Mouse (Mus musculus) heart, postnatal 0 days (tissue): ENCODE results near the gene Ncan. TPM values are rescaled to one million over a fixed set of nuclear protein-coding genes. Genes with fewer than 3 reads are reported as not detected.
A peak's percentile ranks its signal among the peaks of the same experiment; 100 is the strongest.

Source experiments
- ATAC-seq: fragments of 200-750 bp; cut with Nextera tagmentation; 2 replicates; pipeline ENCODE4 v1.8.0; 2017; ENCODE audit warnings: low read depth, moderate number of reproducible peaks, moderate library complexity; ENCODE audit not compliant: insufficient read depth
- DNase-seq: peaks from one replicate; pipeline ENCODE4 v3.0.0-alpha.2; 2016; ENCODE audit warnings: low spot score
- H3K27ac ChIP-seq: fragments of 300-500 bp; sonication (generic); 2 replicates; pipeline ENCODE4 v1.5.1; 2014; ENCODE audit warnings: low read depth, mild to moderate bottlenecking
- H3K27me3 ChIP-seq: fragments of 300-500 bp; sonication (generic); 2 replicates; pipeline ENCODE4 v1.6.1; 2014; ENCODE audit warnings: low read length, mixed read lengths; ENCODE audit not compliant: control insufficient read depth, insufficient read depth
- H3K36me3 ChIP-seq: fragments of 300-500 bp; sonication (generic); replicated peaks from 2 replicates; pipeline ENCODE4 v1.6.1; 2014; ENCODE audit warnings: low read length, mixed read lengths; ENCODE audit not compliant: control insufficient read depth, insufficient read depth
- H3K4me1 ChIP-seq: fragments of 300-500 bp; sonication (generic); 2 replicates; pipeline ENCODE4 v1.6.1; 2014; ENCODE audit warnings: antibody characterized with exemption; ENCODE audit not compliant: control insufficient read depth, insufficient read depth
- H3K4me2 ChIP-seq: fragments of 300-500 bp; sonication (generic); 2 replicates; pipeline ENCODE4 v1.6.1; 2014; ENCODE audit warnings: low read depth, mild to moderate bottlenecking, low read length, moderate library complexity
- H3K4me3 ChIP-seq: fragments of 300-500 bp; sonication (generic); 2 replicates; pipeline ENCODE4 v1.5.1; 2014; ENCODE audit warnings: low read depth, low read length
- H3K9ac ChIP-seq: fragments of 300-500 bp; sonication (generic); replicated peaks from 2 replicates; pipeline ENCODE4 v1.6.1; 2014; ENCODE audit warnings: low read depth, low read length, mixed read lengths
- H3K9me3 ChIP-seq: fragments of 300-500 bp; sonication (generic); replicated peaks from 2 replicates; pipeline ENCODE4 v1.6.1; 2016; ENCODE audit warnings: low read length; ENCODE audit not compliant: control insufficient read depth
- CTCF ChIP-seq: IDR thresholded peaks from 2 replicates; pipeline ENCODE4 v1.5.1; 2016; ENCODE audit warnings: antibody characterized with exemption, control low read depth, low read depth
- EP300 ChIP-seq: IDR thresholded peaks from 2 replicates; pipeline ENCODE4 v1.6.1; 2016; ENCODE audit warnings: antibody characterized with exemption, low read depth
- WGBS: fragments of 180-500 bp; shearing (Covaris S2); extraction: QIAGEN DNeasy Blood & Tissue Kit; methylation state at CpG from one replicate; pipeline ENCODE4 v1.1.7; 2014; 5-methylcytosine and 5-hydroxymethylcytosine counted together
- polyA plus RNA-seq: library from polyadenylated mRNA; unstranded; fragments of >200 nt; fragmentation: Nextera tagmentation; extraction: Ambion mirVana; gene quantifications from 2 replicates; pipeline ENCODE4 v1.2.1, GENCODE M21; 2015
- total RNA-seq: library from RNA; depleted of rRNA; stranded (reverse); fragments of >200 nt; gene quantifications from 2 replicates; pipeline ENCODE4 v1.2.3, GENCODE M21; 2014; ENCODE audit warnings: low replicate concordance

Ncan gene
- total and polyA plus RNA-seq, 2 experiments from 2014 or later: 0.10 TPM; not detected in 1

DNA sequence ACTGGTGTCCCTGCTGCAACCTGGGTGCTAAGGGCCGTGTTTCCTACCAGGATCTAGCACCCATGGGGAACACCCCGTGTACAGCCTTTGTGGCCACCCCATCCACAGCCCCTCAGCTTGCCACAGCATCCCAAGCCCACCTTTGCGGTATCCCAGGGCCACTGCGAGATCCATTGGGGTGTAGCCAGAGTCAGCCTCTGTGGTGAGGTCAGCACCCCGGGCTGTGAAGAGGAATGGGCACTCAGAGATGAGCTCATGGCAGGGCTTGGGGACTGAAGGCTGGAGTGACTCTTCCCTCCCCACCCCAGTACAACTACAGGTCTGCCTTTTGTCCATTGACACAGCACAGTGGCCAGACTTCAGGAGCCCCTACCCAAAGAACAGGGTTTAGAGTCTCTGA, 13.4 kb upstream of the Ncan start:
- DNase-seq: no peak
- no peak for ATAC-seq
- TF ChIP-seq CTCF: no peak
- no peak for TF ChIP-seq EP300
- Histone ChIP-seq H3K27ac (peak overlapping the region; percentile 49), H3K4me1 (peaks cover 32% of the 10 kb centered on the region), H3K4me2 (no peak overlapping the region), H3K9me3 (no peaks in the 10 kb centered on the region), H3K4me3 (no peak overlapping the region), H3K36me3 (peaks cover 37% of the 10 kb centered on the region), H3K9ac (no peak overlapping the region), H3K27me3 (no peaks in the 10 kb centered on the region)
- WGBS: 88% methylated on average over 5 of the region's 5 CpGs

DNA sequence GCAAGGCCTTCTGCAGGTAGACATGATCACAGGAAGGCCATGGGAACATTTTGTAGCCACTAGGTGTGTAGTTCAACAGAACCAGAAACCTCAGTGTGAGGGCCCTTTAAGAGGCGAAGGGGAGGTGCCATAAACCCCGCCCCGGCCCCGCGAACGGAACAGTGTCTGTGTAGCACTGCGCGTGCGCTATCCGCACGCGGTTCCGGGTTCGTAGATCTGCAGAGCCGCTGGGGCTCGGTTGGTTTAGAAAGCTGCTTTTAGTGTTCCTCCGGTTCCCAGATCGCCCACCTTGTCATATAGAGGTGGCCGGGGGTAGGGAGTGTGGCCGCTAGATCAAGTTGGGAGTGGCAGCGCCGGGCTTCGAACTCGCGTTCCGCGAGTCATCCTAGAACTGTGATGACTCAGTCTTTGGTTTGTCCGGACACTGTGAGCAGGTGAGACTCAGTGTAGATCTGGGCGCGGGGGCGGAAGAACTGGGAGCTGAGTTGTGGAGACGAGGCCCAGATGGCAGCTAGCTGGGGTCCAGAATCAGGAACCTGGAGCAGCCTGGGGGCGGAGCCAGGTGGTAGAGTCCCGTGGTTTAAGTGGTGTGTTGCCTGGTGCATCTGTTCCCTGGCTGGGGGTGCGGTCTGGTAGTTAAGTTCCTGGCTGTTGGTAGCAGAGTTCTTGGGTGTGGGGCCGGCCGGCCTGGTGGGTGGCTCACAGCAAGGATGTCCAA, 10.7 kb upstream of the Ncan start, which contains the start of gene Nr2c2ap:
TSS of gene Nr2c2ap (plus strand) at position 168 of the 718 bp plus-strand sequence.
- peak within 1 kb of the TSS; percentile 82; the same call in 1 of the 2 replicates for H3K27ac ChIP-seq
- under 1% methylated on average over 37 of the region's 37 CpGs for WGBS

DNA sequence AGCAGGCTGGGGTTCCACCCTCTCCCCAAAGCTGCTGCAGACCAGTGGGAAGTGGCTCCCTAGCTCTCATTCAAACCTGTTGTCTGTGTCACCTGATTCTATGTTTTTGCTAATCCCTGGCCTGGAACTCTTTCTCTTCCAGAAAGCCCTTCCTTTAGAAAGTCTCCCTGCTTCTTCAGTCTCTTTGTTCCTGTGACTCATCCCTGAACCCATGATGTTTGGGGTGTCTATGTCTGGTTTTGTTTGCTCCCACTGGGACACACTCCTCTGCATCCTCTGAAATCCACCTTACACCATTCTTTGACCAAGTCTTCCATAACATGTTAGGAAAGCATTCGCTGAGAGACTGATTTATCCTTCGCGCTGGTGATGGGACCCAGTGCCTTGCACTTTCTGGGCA, 9.4 kb upstream of the Ncan start:
- H3K9ac ChIP-seq: no peak overlapping the region

More for the DNA sequence above, 10.7 kb upstream of the Ncan start, which contains the start of gene Nr2c2ap:
- H3K9ac ChIP-seq: peak within 1 kb of the TSS; percentile 65
- ATAC-seq: peak; percentile 76
- H3K4me1 ChIP-seq: peaks cover 29% of the 10 kb centered on the region
- no peak for TF ChIP-seq EP300
- TF ChIP-seq CTCF: 0 out of 2 replicates have a peak, but pooled peaks have one; percentile 0
- peak within 1 kb of the TSS; percentile 65 for H3K4me3 ChIP-seq
- H3K4me2 ChIP-seq: peak within 1 kb of the TSS; percentile 82
- H3K9me3 ChIP-seq: no peaks in the 10 kb centered on the region
- DNase-seq: peak; percentile 82
- H3K27me3 ChIP-seq: no peaks in the 10 kb centered on the region
- peaks cover 32% of the 10 kb centered on the region for H3K36me3 ChIP-seq

DNA sequence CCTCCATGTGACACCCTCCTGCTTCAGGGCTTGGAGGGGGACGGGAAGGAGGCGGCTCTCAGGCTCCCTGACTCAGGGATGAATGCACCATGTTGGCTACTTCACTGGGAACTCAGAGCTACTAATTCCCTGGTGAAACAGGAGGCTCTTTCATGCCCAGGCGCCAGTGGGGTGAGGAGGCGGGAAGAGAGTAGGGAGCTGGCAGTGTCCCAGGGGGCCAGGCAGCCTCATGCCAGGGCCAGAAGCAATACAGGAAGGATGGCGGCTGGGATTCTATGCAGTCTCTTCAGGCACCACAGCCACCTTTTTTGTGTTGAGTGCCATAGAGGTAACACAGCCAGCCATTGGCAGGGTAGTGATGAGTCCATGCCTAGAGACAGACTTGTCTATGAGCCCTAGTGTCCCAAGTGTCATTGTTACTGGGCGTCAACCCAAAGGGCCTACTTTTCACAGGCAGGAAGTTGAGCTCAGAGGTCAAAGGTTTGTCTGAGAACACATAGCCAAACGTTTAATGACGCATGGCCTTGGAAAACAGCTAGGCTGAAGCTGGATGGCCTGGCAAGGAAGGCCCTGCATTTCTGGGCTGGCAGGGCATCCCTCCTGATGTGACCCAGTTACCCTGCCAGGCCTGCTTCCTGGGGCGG, 8.8 kb upstream of the Ncan start:
- Histone ChIP-seq H3K9me3 (no peaks in the 10 kb centered on the region), H3K27ac (peak overlapping the region; percentile 82), H3K4me2 (no peak overlapping the region), H3K4me1 (peaks cover 29% of the 10 kb centered on the region), H3K9ac (no peak overlapping the region), H3K36me3 (peaks cover 15% of the 10 kb centered on the region), H3K27me3 (no peaks in the 10 kb centered on the region), H3K4me3 (no peak overlapping the region)
- ATAC-seq: no peak; the same call in 1 of the 2 replicates
- TF ChIP-seq EP300 (no peak), CTCF (no peak)
- 47% methylated on average over 9 of the region's 9 CpGs for WGBS
- DNase-seq: no peak

More for the DNA sequence above, 9.4 kb upstream of the Ncan start:
- peaks cover 29% of the 10 kb centered on the region for H3K4me1 ChIP-seq
- no peaks in the 10 kb centered on the region for H3K9me3 ChIP-seq
- no peak overlapping the region for H3K4me2 ChIP-seq
- ATAC-seq: no peak
- H3K27me3 ChIP-seq: no peaks in the 10 kb centered on the region
- no peak overlapping the region for H3K4me3 ChIP-seq
- no peak for DNase-seq
- peak overlapping the region; percentile 82 for H3K27ac ChIP-seq
- peaks cover 22% of the 10 kb centered on the region for H3K36me3 ChIP-seq
- TF ChIP-seq CTCF (no peak), EP300 (no peak)
- 82% methylated on average over 3 of the region's 3 CpGs for WGBS

DNA sequence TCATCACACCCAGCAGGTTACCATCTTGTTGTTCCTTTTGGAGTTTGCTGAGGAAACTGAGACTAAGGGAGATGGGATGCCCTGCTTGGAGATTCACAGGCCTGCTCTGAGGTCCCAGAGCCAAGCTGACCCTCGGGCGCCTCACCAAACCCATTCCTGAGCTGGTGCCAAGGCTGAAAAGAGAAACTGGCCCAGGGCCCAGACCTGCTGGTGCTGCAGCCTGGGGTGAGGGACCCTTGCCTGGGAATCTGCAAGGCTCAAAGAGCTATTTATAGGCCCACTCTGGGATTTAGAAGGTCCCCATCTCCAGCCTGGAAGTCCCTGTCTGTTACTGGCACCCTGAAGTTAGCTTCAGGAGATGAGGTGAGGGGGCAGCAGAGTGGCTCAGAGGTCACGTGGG, 7.8 kb upstream of the Ncan start:
- Histone ChIP-seq H3K27me3 (no peaks in the 10 kb centered on the region), H3K4me2 (no peak overlapping the region), H3K4me3 (no peak overlapping the region), H3K9ac (no peak overlapping the region), H3K4me1 (peaks cover 29% of the 10 kb centered on the region), H3K36me3 (peaks cover 5% of the 10 kb centered on the region), H3K27ac (peak overlapping the region; percentile 82), H3K9me3 (no peaks in the 10 kb centered on the region)
- ATAC-seq (peak; percentile 70), DNase-seq (peak; percentile 84)
- TF ChIP-seq CTCF: no peak
- TF ChIP-seq EP300: no peak
- WGBS: 32% methylated on average over 3 of the region's 3 CpGs
